Mouse (Mus musculus) granulocyte monocyte progenitor cell, adult 5-6 weeks (primary cell): ENCODE measurements around the gene Cbr3. TPM values are rescaled to one million over a fixed set of nuclear protein-coding genes. Genes with fewer than 3 reads are reported as not detected.

Experiments
- total RNA-seq, 2 experiments: library from RNA; stranded (forward) in 1 of 2; stranded (reverse) in 1 of 2; fragments of 200-712, 200-1000 nt in 1 of 2; fragments of >200 nt in 1 of 2; fragmentation: Nextera tagmentation in 1 of 2; gene quantifications; 2 replicates each; pipeline ENCODE4 v1.2.3; 2014 to 2017

Cbr3 gene
- total RNA-seq, 2 experiments from 2014 or later = 0.72 TPM; not detected in 1

Other genes starting within 250 kb of the Cbr3 start
- gene Setd4, start 79.2 kb upstream of the Cbr3 start, total RNA-seq (2014; fragmentation: Nextera tagmentation) = 3.5 and 10.8 TPM in 2 replicates
- gene Setd4, start 79.2 kb upstream of the Cbr3 start, total RNA-seq (2017) = 5.0 and 13.4 TPM in 2 replicates
- 20.6 and 26.7 TPM in 2 replicates for gene Cbr1, start 77.4 kb upstream of the Cbr3 start, total RNA-seq (2014; fragmentation: Nextera tagmentation)
- gene Cbr1, start 77.4 kb upstream of the Cbr3 start, total RNA-seq (2017) = 14.6 and 19.8 TPM in 2 replicates
- gene Gm5678, start 55.1 kb upstream of the Cbr3 start, total RNA-seq (2014; fragmentation: Nextera tagmentation) = not detected in 2 replicates
- not detected in 2 replicates for gene Gm5678, start 55.1 kb upstream of the Cbr3 start, total RNA-seq (2017)
- gene Dop1b, start 28.7 kb downstream of the Cbr3 start, total RNA-seq (2014; fragmentation: Nextera tagmentation) = 15.8 and 21.4 TPM in 2 replicates
- gene Dop1b, start 28.7 kb downstream of the Cbr3 start, total RNA-seq (2017) = 2.2 and 5.0 TPM in 2 replicates
- 74.0 and 110 TPM in 2 replicates for gene Morc3, start 148.9 kb downstream of the Cbr3 start, total RNA-seq (2014; fragmentation: Nextera tagmentation)
- 172 and 330 TPM in 2 replicates for gene Morc3, start 148.9 kb downstream of the Cbr3 start, total RNA-seq (2017)
- 50.8 and 68.0 TPM in 2 replicates for gene Chaf1b, start 200.7 kb downstream of the Cbr3 start, total RNA-seq (2014; fragmentation: Nextera tagmentation)
- 50.6 and 73.7 TPM in 2 replicates for gene Chaf1b, start 200.7 kb downstream of the Cbr3 start, total RNA-seq (2017)